Mouse (Mus musculus) intestine, embryonic 15.5 days (tissue): ENCODE measurements around the gene Pde7b. TPM values are rescaled to one million over a fixed set of nuclear protein-coding genes. Genes with fewer than 3 reads are reported as not detected.

Experiments used
- ATAC-seq: fragments of 200-750 bp; cut with Nextera tagmentation; 2 replicates; pipeline ENCODE4 v1.8.0; 2017; ENCODE audit warnings: moderate TSS enrichment, moderate library complexity
- H3K27ac ChIP-seq: fragments of 300-500 bp; sonication (generic); 2 replicates; pipeline ENCODE4 v1.5.1; 2015; ENCODE audit warnings: mild to moderate bottlenecking, inconsistent platforms
- H3K27me3 ChIP-seq: fragments of 300-500 bp; sonication (generic); replicated peaks from 2 replicates; pipeline ENCODE4 v1.6.1; 2015; ENCODE audit warnings: inconsistent platforms
- H3K36me3 ChIP-seq: fragments of 300-500 bp; sonication (generic); 2 replicates; pipeline ENCODE4 v1.6.1; 2015; ENCODE audit warnings: inconsistent platforms
- H3K4me1 ChIP-seq: fragments of 300-500 bp; sonication (generic); replicated peaks from 2 replicates; pipeline ENCODE4 v1.6.1; 2015; ENCODE audit warnings: inconsistent platforms
- H3K4me2 ChIP-seq: fragments of 300-500 bp; sonication (generic); replicated peaks from 2 replicates; pipeline ENCODE4 v1.6.1; 2015; ENCODE audit warnings: mild to moderate bottlenecking, inconsistent platforms
- H3K4me3 ChIP-seq: fragments of 300-500 bp; sonication (generic); replicated peaks from 2 replicates; pipeline ENCODE4 v1.5.1; 2015; ENCODE audit warnings: inconsistent platforms
- H3K9ac ChIP-seq: fragments of 300-500 bp; sonication (generic); 2 replicates; pipeline ENCODE4 v1.6.1; 2015; ENCODE audit warnings: inconsistent platforms
- H3K9me3 ChIP-seq: fragments of 300-500 bp; sonication (generic); 2 replicates; pipeline ENCODE4 v1.6.1; 2016; ENCODE audit warnings: inconsistent platforms
- WGBS: fragments of 180-500 bp; shearing (Covaris S2); methylation state at CpG from one replicate; pipeline ENCODE4 v1.1.7; 2015; 5-methylcytosine and 5-hydroxymethylcytosine counted together
- polyA plus RNA-seq: library from polyadenylated mRNA; unstranded; fragments of >200 nt; fragmentation: Nextera tagmentation; extraction: Ambion mirVana; gene quantifications from 2 replicates; pipeline ENCODE4 v1.2.1, GENCODE M21; 2015

Pde7b gene
- polyA plus RNA-seq, 1 experiment from 2014 or later = 3.2 TPM

GRCm38 (mm10) chr10:20699874-20700273, 25.0 kb downstream of the Pde7b start:
- 90% methylated on average over 9 of the region's 9 CpGs for whole genome bisulfite sequencing
- H3K4me3 ChIP-seq = no peak overlapping the region
- H3K27me3 ChIP-seq = no peaks in the 10 kb centered on the region
- ATAC-seq = no peak
- H3K36me3 ChIP-seq = no peaks in the 10 kb centered on the region
- no peak overlapping the region for H3K27ac ChIP-seq
- H3K4me2 ChIP-seq = no peak overlapping the region
- no peak overlapping the region for H3K9ac ChIP-seq
- H3K4me1 ChIP-seq = no peaks in the 10 kb centered on the region
- H3K9me3 ChIP-seq = no peaks in the 10 kb centered on the region

GRCm38 (mm10) chr10:20695637-20696036, 29.2 kb downstream of the Pde7b start:
- Histone ChIP-seq H3K27me3 (no peaks in the 10 kb centered on the region), H3K4me3 (no peak overlapping the region), H3K9me3 (no peaks in the 10 kb centered on the region), H3K27ac (no peak overlapping the region), H3K4me1 (no peaks in the 10 kb centered on the region), H3K36me3 (no peaks in the 10 kb centered on the region), H3K9ac (no peak overlapping the region), H3K4me2 (no peak overlapping the region)
- no peak for ATAC-seq
- WGBS = 65% methylated on average over 11 of the region's 11 CpGs

GRCm38 (mm10) chr10:20690002-20690401, 34.9 kb downstream of the Pde7b start:
- Histone ChIP-seq H3K9me3 (no peaks in the 10 kb centered on the region), H3K36me3 (no peaks in the 10 kb centered on the region)
- WGBS = 81% methylated on average over 9 of the region's 9 CpGs

GRCm38 (mm10) chr10:20684151-20684550, 40.7 kb downstream of the Pde7b start:
- Histone ChIP-seq H3K36me3 (no peaks in the 10 kb centered on the region), H3K4me3 (no peak overlapping the region), H3K9me3 (no peaks in the 10 kb centered on the region), H3K27me3 (no peaks in the 10 kb centered on the region), H3K9ac (no peak overlapping the region), H3K4me1 (no peaks in the 10 kb centered on the region), H3K27ac (no peak overlapping the region), H3K4me2 (no peak overlapping the region)
- WGBS = 94% methylated on average over 2 of the region's 2 CpGs
- no peak for ATAC-seq

More at GRCm38 (mm10) chr10:20690002-20690401, 34.9 kb downstream of the Pde7b start:
- Histone ChIP-seq H3K4me1 (no peaks in the 10 kb centered on the region), H3K27ac (no peak overlapping the region), H3K9ac (no peak overlapping the region), H3K4me3 (no peak overlapping the region), H3K4me2 (no peak overlapping the region), H3K27me3 (no peaks in the 10 kb centered on the region)
- no peak for ATAC-seq

- ATAC-seq = no peak
- no peak overlapping the region for H3K4me3 ChIP-seq
- H3K9ac ChIP-seq = no peak overlapping the region
- H3K4me1 ChIP-seq = no peaks in the 10 kb centered on the region
- no peaks in the 10 kb centered on the region for H3K9me3 ChIP-seq
- H3K36me3 ChIP-seq = no peaks in the 10 kb centered on the region
- H3K27ac ChIP-seq = no peak overlapping the region
- H3K4me2 ChIP-seq = no peak overlapping the region
- WGBS = 93% methylated on average over 3 of the region's 3 CpGs
- no peaks in the 10 kb centered on the region for H3K27me3 ChIP-seq
These were observed 43.9 kb downstream of the Pde7b start for GRCm38 (mm10) chr10:20680986-20681385.

- 40% methylated on average over 3 of the region's 3 CpGs for WGBS
- no peaks in the 10 kb centered on the region for H3K27me3 ChIP-seq
- H3K9me3 ChIP-seq = no peaks in the 10 kb centered on the region
- no peak overlapping the region for H3K9ac ChIP-seq
- no peak overlapping the region for H3K4me3 ChIP-seq
- H3K27ac ChIP-seq = no peak overlapping the region
- no peaks in the 10 kb centered on the region for H3K36me3 ChIP-seq
- H3K4me1 ChIP-seq = no peaks in the 10 kb centered on the region
- no peak overlapping the region for H3K4me2 ChIP-seq
- ATAC-seq = no peak
These were observed 49.6 kb downstream of the Pde7b start for GRCm38 (mm10) chr10:20675321-20675720.

GRCm38 (mm10) chr10:20673798-20674197, 51.1 kb downstream of the Pde7b start:
- H3K36me3 ChIP-seq = no peaks in the 10 kb centered on the region
- no peaks in the 10 kb centered on the region for H3K27me3 ChIP-seq
- WGBS = 90% methylated on average over 4 of the region's 4 CpGs
- no peak overlapping the region for H3K27ac ChIP-seq
- H3K4me2 ChIP-seq = no peak overlapping the region
- H3K9ac ChIP-seq = no peak overlapping the region
- no peaks in the 10 kb centered on the region for H3K4me1 ChIP-seq
- H3K9me3 ChIP-seq = no peaks in the 10 kb centered on the region
- no peak overlapping the region for H3K4me3 ChIP-seq
- ATAC-seq = no peak

GRCm38 (mm10) chr10:20672591-20672990, 52.3 kb downstream of the Pde7b start:
- Histone ChIP-seq H3K4me2 (no peak overlapping the region), H3K27ac (peak overlapping the region; percentile 27; the same call in 1 of the 2 replicates), H3K27me3 (no peaks in the 10 kb centered on the region), H3K4me3 (no peak overlapping the region), H3K9me3 (no peaks in the 10 kb centered on the region), H3K36me3 (no peaks in the 10 kb centered on the region), H3K9ac (no peak overlapping the region), H3K4me1 (no peaks in the 10 kb centered on the region)
- 69% methylated on average over 11 of the region's 11 CpGs for WGBS
- no peak for ATAC-seq

GRCm38 (mm10) chr10:20671621-20672020, 53.3 kb downstream of the Pde7b start:
- H3K4me2 ChIP-seq = no peak overlapping the region
- 27% methylated on average over 5 of the region's 5 CpGs for WGBS
- H3K36me3 ChIP-seq = no peaks in the 10 kb centered on the region
- no peak overlapping the region for H3K27ac ChIP-seq
- no peaks in the 10 kb centered on the region for H3K4me1 ChIP-seq
- H3K4me3 ChIP-seq = no peak overlapping the region
- no peaks in the 10 kb centered on the region for H3K9me3 ChIP-seq
- no peak for ATAC-seq
- H3K27me3 ChIP-seq = no peaks in the 10 kb centered on the region
- H3K9ac ChIP-seq = no peak overlapping the region

GRCm38 (mm10) chr10:20670541-20670940, 54.3 kb downstream of the Pde7b start:
- Histone ChIP-seq H3K36me3 (no peaks in the 10 kb centered on the region), H3K9me3 (no peaks in the 10 kb centered on the region), H3K27me3 (no peaks in the 10 kb centered on the region), H3K4me3 (no peak overlapping the region), H3K4me1 (0 out of 2 replicates have a peak, but pooled peaks cover 3% of the 10 kb centered on the region), H3K27ac (no peak overlapping the region), H3K4me2 (no peak overlapping the region), H3K9ac (no peak overlapping the region)
- ATAC-seq = no peak
- WGBS = 85% methylated on average over 8 of the region's 8 CpGs

- Histone ChIP-seq H3K4me2 (no peak overlapping the region), H3K4me1 (0 out of 2 replicates have a peak, but pooled peaks cover 3% of the 10 kb centered on the region), H3K36me3 (no peaks in the 10 kb centered on the region), H3K27me3 (no peaks in the 10 kb centered on the region), H3K27ac (no peak overlapping the region), H3K9ac (no peak overlapping the region), H3K9me3 (no peaks in the 10 kb centered on the region), H3K4me3 (no peak overlapping the region)
- no peak for ATAC-seq
- 79% methylated on average over 10 of the region's 10 CpGs for WGBS
These were observed 55.4 kb downstream of the Pde7b start for GRCm38 (mm10) chr10:20669467-20669866.

GRCm38 (mm10) chr10:20668577-20668976, 56.3 kb downstream of the Pde7b start:
- Histone ChIP-seq H3K9me3 (no peaks in the 10 kb centered on the region), H3K27ac (no peak overlapping the region), H3K4me3 (no peak overlapping the region), H3K27me3 (no peaks in the 10 kb centered on the region), H3K4me1 (0 out of 2 replicates have a peak, but pooled peaks cover 3% of the 10 kb centered on the region), H3K36me3 (no peaks in the 10 kb centered on the region), H3K4me2 (no peak overlapping the region), H3K9ac (no peak overlapping the region)
- no peak for ATAC-seq
- WGBS = 55% methylated on average over 4 of the region's 4 CpGs

- Histone ChIP-seq H3K4me1 (0 out of 2 replicates have a peak, but pooled peaks cover 3% of the 10 kb centered on the region), H3K27me3 (no peaks in the 10 kb centered on the region), H3K4me2 (no peak overlapping the region), H3K4me3 (no peak overlapping the region), H3K36me3 (no peaks in the 10 kb centered on the region), H3K27ac (no peak overlapping the region), H3K9me3 (no peaks in the 10 kb centered on the region), H3K9ac (no peak overlapping the region)
- 36% methylated on average over 2 of the region's 2 CpGs for WGBS
- ATAC-seq = peak; percentile 75
These were observed 58.2 kb downstream of the Pde7b start for GRCm38 (mm10) chr10:20666655-20667054.
